Mouse (Mus musculus): Measurements from ENCODE around the gene Fnip1. TPM values are rescaled to one million over a fixed set of nuclear protein-coding genes. Genes with fewer than 3 reads are reported as not detected.

Fnip1 gene
- polyA plus RNA-seq, 1 experiment, result 56.9 TPM

DNA sequence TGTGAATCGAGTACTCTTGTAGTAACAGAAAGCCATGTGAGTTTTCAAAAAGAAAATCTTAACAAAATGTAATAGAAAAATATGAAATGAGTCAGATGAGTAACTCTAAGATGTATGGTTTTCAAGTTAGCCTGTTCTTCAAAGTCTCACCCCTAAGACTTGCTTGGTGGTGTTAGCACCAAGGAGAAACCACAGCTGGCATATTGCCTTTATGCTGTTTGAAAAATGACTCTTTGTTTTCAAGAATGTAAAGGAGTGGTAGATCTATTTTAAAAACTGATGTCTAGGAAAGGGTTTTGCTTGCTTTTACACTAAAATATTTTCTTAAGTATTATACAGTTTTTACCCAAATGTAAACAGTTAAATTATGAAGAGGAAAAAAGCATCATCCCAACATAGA, 16.5 kb downstream of the Fnip1 start:
- Histone ChIP-seq H3K4me3 (ENCODE audit: insufficient read depth, low read length) (no peak overlapping the region), H3K4me1 (ENCODE audit: control insufficient read depth, insufficient read depth, low read length) (peaks cover 26% of the 10 kb centered on the region), H3K27ac (ENCODE audit: insufficient read depth, low read depth, low read length) (no peak overlapping the region)
- no peak for TF ChIP-seq CTCF (IDR thresholded peaks at IDR 0.05; ENCODE audit: low read depth, low read length)
- no peak for TF ChIP-seq POLR2A (IDR thresholded peaks at IDR 0.05; ENCODE audit: borderline replicate concordance, low read depth, low read length)

DNA sequence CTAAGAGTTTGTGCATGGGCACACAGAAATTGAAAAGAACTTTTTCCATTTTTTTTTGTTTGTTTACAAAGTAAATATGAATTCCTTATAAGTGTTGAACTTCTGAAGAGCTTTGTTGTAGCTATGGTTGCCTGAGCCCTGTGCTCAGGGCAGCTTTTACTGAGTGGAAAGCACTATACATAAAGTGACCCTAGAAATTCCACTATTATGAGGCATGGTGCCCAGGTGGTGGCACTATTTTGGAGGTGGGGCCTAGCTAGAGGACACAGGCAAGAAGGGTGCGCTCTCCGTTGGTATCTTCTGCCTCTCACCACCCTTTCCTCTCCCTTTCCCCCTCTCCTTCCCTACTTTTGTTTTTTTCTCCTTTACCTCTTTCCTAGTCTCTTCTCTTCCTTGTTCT, 18.9 kb downstream of the Fnip1 start:
- no peak for TF ChIP-seq CTCF (IDR thresholded peaks at IDR 0.05; ENCODE audit: low read depth, low read length)
- no peak for TF ChIP-seq POLR2A (IDR thresholded peaks at IDR 0.05; ENCODE audit: borderline replicate concordance, low read depth, low read length)
- Histone ChIP-seq H3K4me3 (ENCODE audit: insufficient read depth, low read length) (no peak overlapping the region), H3K27ac (ENCODE audit: insufficient read depth, low read depth, low read length) (no peak overlapping the region), H3K4me1 (ENCODE audit: control insufficient read depth, insufficient read depth, low read length) (peaks cover 19% of the 10 kb centered on the region)

DNA sequence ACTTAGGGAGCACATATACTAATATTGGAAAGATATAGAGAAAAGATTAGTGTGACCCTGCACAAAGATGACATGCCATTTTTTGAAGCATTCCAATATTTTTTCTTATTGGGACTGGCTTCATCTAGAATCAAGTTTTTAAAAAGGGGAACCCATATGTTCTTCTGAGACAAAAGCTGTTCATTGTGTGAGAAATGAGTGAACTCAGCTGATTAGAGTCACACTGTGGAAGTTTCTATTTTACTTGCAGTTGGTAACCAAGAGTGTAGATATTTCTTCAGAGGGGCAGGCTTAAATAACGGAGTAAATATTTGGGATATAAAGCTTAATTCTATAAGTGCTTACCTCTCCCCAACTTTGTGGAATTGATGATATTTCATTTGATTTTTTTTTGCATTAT, 20.2 kb downstream of the Fnip1 start:
- no peak overlapping the region for H3K4me3 ChIP-seq (ENCODE audit: insufficient read depth, low read length)
- H3K4me1 ChIP-seq (ENCODE audit: control insufficient read depth, insufficient read depth, low read length), result peaks cover 18% of the 10 kb centered on the region
- no peak overlapping the region for H3K27ac ChIP-seq (ENCODE audit: insufficient read depth, low read depth, low read length)
- TF ChIP-seq CTCF (IDR thresholded peaks at IDR 0.05; ENCODE audit: low read depth, low read length) (no peak), POLR2A (IDR thresholded peaks at IDR 0.05; ENCODE audit: borderline replicate concordance, low read depth, low read length) (no peak)

DNA sequence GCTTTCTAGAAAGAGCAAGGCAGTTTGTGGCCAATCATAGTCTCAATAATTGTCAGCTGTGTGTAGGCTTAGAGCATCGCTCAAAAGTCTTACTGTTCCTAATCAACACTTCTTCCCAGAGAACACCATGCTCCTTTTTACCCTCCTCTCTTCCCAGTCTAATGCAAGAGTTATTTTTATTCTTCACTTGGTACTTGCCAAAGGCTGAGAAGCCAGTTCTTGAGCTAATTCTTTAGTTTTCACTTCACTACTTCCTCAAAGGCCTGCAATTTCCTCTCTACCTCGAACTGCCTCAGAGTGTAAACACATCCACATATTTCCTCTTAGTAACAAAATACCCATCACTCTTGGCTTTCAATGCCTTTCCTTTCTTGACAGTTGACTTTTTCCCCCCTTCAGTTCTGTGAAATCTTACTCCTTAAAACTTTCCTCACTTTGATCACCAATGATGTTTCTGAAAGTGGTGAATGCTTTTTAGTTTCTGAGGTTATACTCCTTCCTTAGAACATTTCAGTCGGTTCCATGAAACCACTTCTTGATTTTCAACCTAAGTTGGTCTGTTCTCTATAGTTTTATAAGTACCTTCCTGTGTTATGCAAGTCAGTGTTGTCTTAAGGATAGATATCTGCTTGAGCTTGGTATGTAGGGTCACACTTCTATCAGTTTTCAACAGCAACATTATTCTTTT, 26.7 kb downstream of the Fnip1 start:
- Histone ChIP-seq H3K4me3 (ENCODE audit: insufficient read depth, low read length) (no peak overlapping the region), H3K27ac (ENCODE audit: insufficient read depth, low read depth, low read length) (peak overlapping the region; percentile 79), H3K4me1 (ENCODE audit: control insufficient read depth, insufficient read depth, low read length) (peaks cover 20% of the 10 kb centered on the region)
- no peak for TF ChIP-seq CTCF (IDR thresholded peaks at IDR 0.05; ENCODE audit: low read depth, low read length)
- TF ChIP-seq POLR2A (IDR thresholded peaks at IDR 0.05; ENCODE audit: borderline replicate concordance, low read depth, low read length), result no peak

DNA sequence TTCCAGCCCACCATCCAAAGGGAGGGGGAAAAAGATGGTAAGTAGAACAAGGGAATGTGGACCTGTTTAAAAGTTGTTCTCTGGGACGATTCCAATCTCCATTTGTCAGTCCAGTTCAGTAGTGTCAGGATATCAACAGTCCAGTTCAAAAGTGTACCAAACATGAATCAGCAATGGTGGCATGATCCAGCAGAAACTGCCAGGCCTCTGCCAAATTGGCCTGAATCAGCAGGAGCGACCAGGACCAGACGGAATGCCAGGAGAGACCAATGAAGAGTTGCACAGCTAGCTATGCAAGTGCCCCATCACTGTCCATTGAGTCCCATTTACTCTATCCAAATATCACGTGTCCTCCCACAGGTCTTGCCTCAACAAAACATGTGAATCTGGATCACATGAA, 34.2 kb downstream of the Fnip1 start:
- Histone ChIP-seq H3K4me1 (ENCODE audit: control insufficient read depth, insufficient read depth, low read length) (peaks cover 7% of the 10 kb centered on the region), H3K4me3 (ENCODE audit: insufficient read depth, low read length) (no peak overlapping the region), H3K27ac (ENCODE audit: insufficient read depth, low read depth, low read length) (no peak overlapping the region)
- TF ChIP-seq POLR2A (IDR thresholded peaks at IDR 0.05; ENCODE audit: borderline replicate concordance, low read depth, low read length) (no peak), CTCF (IDR thresholded peaks at IDR 0.05; ENCODE audit: low read depth, low read length) (no peak)

DNA sequence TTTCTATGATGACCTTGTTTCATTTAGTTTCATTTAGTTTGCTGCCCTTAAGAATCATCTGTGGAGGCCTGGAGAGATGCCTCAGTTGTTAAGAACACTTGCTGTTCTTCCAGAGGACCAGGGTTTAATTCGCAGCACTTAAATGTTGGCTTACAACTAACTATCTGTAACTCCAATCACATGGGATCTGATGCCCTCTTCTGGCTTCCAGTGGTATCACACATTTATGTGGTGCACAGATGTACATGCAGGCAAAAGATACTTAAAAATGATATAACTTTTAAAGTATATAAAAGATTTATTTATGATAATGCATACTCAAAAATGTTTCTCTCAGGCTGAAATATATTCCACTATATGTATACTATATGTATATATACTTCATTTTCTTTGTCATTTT, 40.4 kb downstream of the Fnip1 start:
- peaks cover 3% of the 10 kb centered on the region for H3K4me1 ChIP-seq (ENCODE audit: control insufficient read depth, insufficient read depth, low read length)
- H3K27ac ChIP-seq (ENCODE audit: insufficient read depth, low read depth, low read length), result no peak overlapping the region
- H3K4me3 ChIP-seq (ENCODE audit: insufficient read depth, low read length), result no peak overlapping the region
- no peak for TF ChIP-seq POLR2A (IDR thresholded peaks at IDR 0.05; ENCODE audit: borderline replicate concordance, low read depth, low read length)
- TF ChIP-seq CTCF (IDR thresholded peaks at IDR 0.05; ENCODE audit: low read depth, low read length), result no peak

DNA sequence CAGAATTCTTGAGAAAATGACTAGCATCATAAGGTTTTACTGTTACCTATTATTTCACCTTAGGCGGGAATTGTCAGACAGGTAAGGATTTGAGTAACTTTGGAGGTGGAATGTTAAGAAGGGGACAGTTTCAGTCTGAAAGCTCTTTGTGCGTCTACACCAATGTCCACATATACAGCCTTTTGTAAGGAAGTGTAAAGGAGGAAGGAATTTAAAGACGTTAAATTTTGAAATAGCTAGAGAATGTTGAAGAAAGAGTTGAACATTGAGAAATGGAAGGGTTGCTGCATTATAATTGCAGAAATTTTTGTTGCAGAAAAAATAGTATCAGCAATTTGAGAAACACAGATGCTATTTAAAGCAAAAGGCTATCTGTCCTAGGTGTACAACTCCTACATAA, 48.0 kb downstream of the Fnip1 start:
- TF ChIP-seq POLR2A (IDR thresholded peaks at IDR 0.05; ENCODE audit: borderline replicate concordance, low read depth, low read length) (no peak), CTCF (IDR thresholded peaks at IDR 0.05; ENCODE audit: low read depth, low read length) (no peak)
- Histone ChIP-seq H3K27ac (ENCODE audit: insufficient read depth, low read depth, low read length) (no peak overlapping the region), H3K4me1 (ENCODE audit: control insufficient read depth, insufficient read depth, low read length) (peaks cover 11% of the 10 kb centered on the region), H3K4me3 (ENCODE audit: insufficient read depth, low read length) (no peak overlapping the region)

DNA sequence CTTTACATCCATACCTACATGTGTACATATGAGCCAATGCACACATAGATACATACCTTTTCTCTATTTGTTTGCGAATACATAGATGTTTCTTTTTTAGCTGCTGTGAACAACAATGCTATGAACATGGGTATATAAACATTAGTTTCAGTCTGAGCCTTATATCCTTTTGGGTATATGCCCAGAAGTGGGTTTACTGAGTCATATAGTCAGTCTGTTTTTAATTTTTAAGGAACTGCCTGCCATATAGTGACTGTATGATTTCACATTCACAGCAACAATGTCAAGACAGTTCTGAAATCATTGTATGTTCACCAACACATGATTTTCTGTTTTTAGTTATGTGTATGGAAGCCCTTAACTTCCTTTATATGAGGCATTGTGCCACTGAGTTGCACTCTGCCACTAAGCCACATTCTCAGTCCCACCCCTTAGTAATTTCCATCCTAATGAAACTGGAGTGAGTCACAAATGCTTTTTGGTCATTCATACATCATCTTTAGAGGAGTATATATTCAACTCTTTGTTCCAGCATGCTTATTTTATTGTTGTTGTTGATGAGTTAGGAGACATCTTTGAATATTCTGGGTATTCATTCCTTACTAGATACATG, 54.1 kb downstream of the Fnip1 start:
- Histone ChIP-seq H3K27ac (ENCODE audit: insufficient read depth, low read depth, low read length) (peak overlapping the region; percentile 84), H3K4me1 (ENCODE audit: control insufficient read depth, insufficient read depth, low read length) (peaks cover 18% of the 10 kb centered on the region), H3K4me3 (ENCODE audit: insufficient read depth, low read length) (no peak overlapping the region)
- TF ChIP-seq CTCF (IDR thresholded peaks at IDR 0.05; ENCODE audit: low read depth, low read length), result no peak
- no peak for TF ChIP-seq POLR2A (IDR thresholded peaks at IDR 0.05; ENCODE audit: borderline replicate concordance, low read depth, low read length)

DNA sequence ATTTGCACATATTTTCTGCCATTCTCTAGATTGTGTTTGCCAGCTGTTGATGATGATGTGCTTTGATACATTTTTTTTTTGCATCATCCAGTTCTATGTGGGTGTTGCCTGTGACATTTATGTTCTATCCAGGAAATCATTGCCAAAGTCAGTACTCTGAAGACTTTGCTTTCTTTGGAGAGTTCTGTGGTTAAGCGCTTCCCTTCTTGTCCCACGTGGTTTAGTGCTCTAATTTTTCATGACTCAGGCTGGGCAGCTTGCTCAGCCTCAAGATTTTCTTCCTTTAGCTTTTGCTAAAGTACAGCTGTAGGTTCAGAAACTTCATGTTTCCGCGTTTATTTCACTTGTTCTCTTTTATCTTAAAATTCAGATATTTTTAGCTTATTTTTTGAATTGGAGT, 54.6 kb downstream of the Fnip1 start:
- Histone ChIP-seq H3K4me1 (ENCODE audit: control insufficient read depth, insufficient read depth, low read length) (peaks cover 17% of the 10 kb centered on the region), H3K4me3 (ENCODE audit: insufficient read depth, low read length) (no peak overlapping the region), H3K27ac (ENCODE audit: insufficient read depth, low read depth, low read length) (peak overlapping the region; percentile 84)
- TF ChIP-seq CTCF (IDR thresholded peaks at IDR 0.05; ENCODE audit: low read depth, low read length), result no peak
- TF ChIP-seq POLR2A (IDR thresholded peaks at IDR 0.05; ENCODE audit: borderline replicate concordance, low read depth, low read length), result no peak

DNA sequence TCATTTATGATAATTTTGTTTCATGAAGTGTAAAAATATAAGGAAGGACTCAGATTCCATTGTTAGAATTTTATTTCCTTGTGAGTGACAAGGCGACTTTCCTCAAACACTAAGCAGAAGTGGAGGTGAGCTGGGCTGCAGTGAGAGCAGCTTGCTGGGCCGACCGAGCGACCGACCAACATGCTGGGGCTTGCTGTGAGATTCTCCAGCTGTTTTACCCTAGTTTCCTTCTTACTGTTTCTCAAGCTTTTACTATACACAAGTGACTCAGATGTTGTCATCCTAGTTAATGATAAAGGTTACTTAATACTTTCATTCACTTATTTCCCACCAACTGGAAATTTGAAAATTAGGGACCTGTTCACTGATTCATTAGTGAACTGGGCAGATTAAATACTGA, 61.8 kb downstream of the Fnip1 start:
- TF ChIP-seq CTCF (IDR thresholded peaks at IDR 0.05; ENCODE audit: low read depth, low read length), result no peak
- TF ChIP-seq POLR2A (IDR thresholded peaks at IDR 0.05; ENCODE audit: borderline replicate concordance, low read depth, low read length), result no peak
- no peak overlapping the region for H3K4me3 ChIP-seq (ENCODE audit: insufficient read depth, low read length)
- H3K4me1 ChIP-seq (ENCODE audit: control insufficient read depth, insufficient read depth, low read length), result no peaks in the 10 kb centered on the region
- H3K27ac ChIP-seq (ENCODE audit: insufficient read depth, low read depth, low read length), result no peak overlapping the region

All from bone marrow macrophage, adult 2 months (primary cell).